Mouse (Mus musculus) testis, adult 2 months (tissue): ENCODE results near the gene Tbc1d9. TPM values are rescaled to one million over a fixed set of nuclear protein-coding genes. Genes with fewer than 3 reads are reported as not detected.

ENCODE experiments used
- H3K27ac ChIP-seq: fragments of 200-500 bp; 2 replicates; pipeline ENCODE4 v1.5.1; 2012; ENCODE audit warnings: low read depth, low read length; ENCODE audit not compliant: control insufficient read depth, insufficient read depth
- H3K27me3 ChIP-seq: fragments of 200-500 bp; 2 replicates; pipeline ENCODE4 v1.6.1; 2012; ENCODE audit warnings: mild to moderate bottlenecking, low read length, moderate library complexity; ENCODE audit not compliant: control insufficient read depth, insufficient read depth
- H3K36me3 ChIP-seq: fragments of 200-500 bp; 2 replicates; pipeline ENCODE4 v1.6.1; 2012; ENCODE audit warnings: mild to moderate bottlenecking, low read length; ENCODE audit not compliant: control insufficient read depth, insufficient read depth
- H3K4me1 ChIP-seq: fragments of 200-500 bp; 2 replicates; pipeline ENCODE4 v1.6.1; 2012; ENCODE audit warnings: low read length; ENCODE audit not compliant: control insufficient read depth, insufficient read depth
- H3K4me3 ChIP-seq: fragments of 200-500 bp; 2 replicates; pipeline ENCODE4 v1.5.1; 2012; ENCODE audit warnings: low read depth, mild to moderate bottlenecking, low read length, moderate library complexity, mixed read lengths; ENCODE audit not compliant: control insufficient read depth
- CTCF ChIP-seq: fragments of 200-500 bp; IDR thresholded peaks from 2 replicates; pipeline ENCODE4 v1.5.1; 2012; ENCODE audit warnings: low read depth, mild to moderate bottlenecking, inconsistent platforms, low read length, moderate library complexity; ENCODE audit not compliant: control insufficient read depth, insufficient read depth, insufficient replicate concordance
- POLR2A ChIP-seq: fragments of 200-500 bp; IDR thresholded peaks from 2 replicates; pipeline ENCODE4 v1.6.1; 2012; ENCODE audit warnings: low read depth, mild to moderate bottlenecking, inconsistent platforms, low read length, moderate library complexity; ENCODE audit not compliant: control insufficient read depth
- polyA plus RNA-seq: library from polyadenylated mRNA; depleted of rRNA; stranded (reverse); fragments of >200 nt; gene quantifications from 2 replicates; pipeline ENCODE4 v1.2.3, GENCODE M21; 2012

Gene Tbc1d9
- polyA plus RNA-seq, 1 experiment = 47.0 TPM

- no peak overlapping the region for H3K4me3 ChIP-seq
- H3K27me3 ChIP-seq = no peaks in the 10 kb centered on the region
- no peak for TF ChIP-seq CTCF
- TF ChIP-seq POLR2A = no peak
- no peaks in the 10 kb centered on the region for H3K4me1 ChIP-seq
- H3K36me3 ChIP-seq = no peaks in the 10 kb centered on the region
- no peak overlapping the region for H3K27ac ChIP-seq
Observed at GRCm38 (mm10) chr8:83217891-83218290, 52.7 kb downstream of the Tbc1d9 start.

GRCm38 (mm10) chr8:83219392-83219791 is 54.2 kb downstream of the Tbc1d9 start:
- no peaks in the 10 kb centered on the region for H3K27me3 ChIP-seq
- no peaks in the 10 kb centered on the region for H3K36me3 ChIP-seq
- H3K27ac ChIP-seq = no peak overlapping the region
- H3K4me1 ChIP-seq = no peaks in the 10 kb centered on the region
- H3K4me3 ChIP-seq = no peak overlapping the region
- TF ChIP-seq POLR2A (no peak), CTCF (no peak)

DNA sequence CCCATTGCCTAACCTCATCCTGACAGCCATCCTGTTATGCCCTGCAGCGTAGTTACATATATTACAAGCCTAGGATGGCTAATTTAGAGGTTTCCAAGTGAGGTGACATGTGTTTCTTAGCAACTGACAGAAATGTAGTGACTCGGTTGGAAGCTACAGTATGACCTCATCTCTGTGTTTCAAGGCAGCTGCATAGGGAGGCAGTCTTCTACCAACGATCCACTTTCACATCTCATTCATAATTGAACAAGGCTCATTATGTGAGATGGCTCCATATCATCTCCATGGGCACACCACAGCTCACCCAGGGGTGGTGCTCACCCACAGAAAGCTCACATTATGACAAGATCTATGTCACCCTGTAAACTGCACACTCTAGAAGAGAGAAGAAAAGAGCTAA is 55.6 kb downstream of the Tbc1d9 start:
- no peak overlapping the region for H3K27ac ChIP-seq
- H3K36me3 ChIP-seq = no peaks in the 10 kb centered on the region
- no peak for TF ChIP-seq POLR2A
- no peak for TF ChIP-seq CTCF
- no peak overlapping the region for H3K4me3 ChIP-seq
- no peaks in the 10 kb centered on the region for H3K27me3 ChIP-seq
- H3K4me1 ChIP-seq = no peaks in the 10 kb centered on the region

DNA sequence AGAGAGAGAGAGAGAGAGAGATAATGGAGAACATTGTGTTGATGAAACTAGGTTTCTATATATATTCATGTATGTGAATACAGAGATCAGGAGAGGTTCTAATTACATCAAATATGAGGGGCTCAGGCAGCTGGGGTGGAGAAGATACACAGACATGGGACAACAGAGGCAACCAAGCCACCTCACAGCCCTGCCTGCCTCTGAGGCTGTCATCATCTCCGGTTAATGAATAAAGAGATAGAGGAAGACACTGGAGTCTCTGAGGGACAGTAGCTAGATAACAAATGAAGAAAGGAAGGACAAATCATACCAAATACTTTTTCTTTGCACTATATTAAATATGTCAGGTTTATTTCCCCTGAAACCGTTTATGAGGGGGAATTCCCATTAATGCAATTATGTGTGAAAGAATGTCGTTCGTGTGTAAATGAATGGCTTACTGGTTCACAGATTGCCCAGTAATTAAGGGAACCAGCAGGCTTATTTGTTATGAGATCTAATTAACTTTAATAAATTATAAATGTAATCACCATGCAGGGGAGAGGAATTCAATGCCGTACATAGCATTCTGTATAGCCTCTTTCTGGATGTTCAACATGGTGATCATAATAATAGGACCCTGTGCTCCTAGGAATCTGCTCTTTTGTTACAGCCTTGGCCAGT is 59.7 kb downstream of the Tbc1d9 start:
- TF ChIP-seq CTCF (no peak), POLR2A (no peak)
- Histone ChIP-seq H3K4me1 (no peaks in the 10 kb centered on the region), H3K36me3 (no peaks in the 10 kb centered on the region), H3K4me3 (no peak overlapping the region), H3K27me3 (no peaks in the 10 kb centered on the region), H3K27ac (no peak overlapping the region)

DNA sequence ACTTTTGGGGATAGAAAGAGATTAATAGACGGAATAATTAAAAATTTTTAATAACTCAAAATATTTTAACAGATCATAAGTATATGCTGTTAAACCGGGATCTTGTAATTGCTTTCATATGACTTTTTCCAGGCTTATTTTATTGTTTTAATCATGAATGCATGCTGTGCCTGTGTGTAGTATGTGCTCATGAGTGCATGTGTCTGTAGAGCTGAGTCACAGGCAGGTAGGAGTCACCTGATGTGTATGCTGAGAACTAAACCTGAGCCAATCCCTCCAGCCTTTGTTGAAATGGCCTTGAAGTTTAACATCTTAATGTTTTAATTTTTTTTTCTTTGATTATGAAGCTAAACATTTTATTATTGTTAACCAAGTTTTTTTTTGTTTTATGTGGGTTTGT is 60.4 kb downstream of the Tbc1d9 start:
- TF ChIP-seq CTCF (no peak), POLR2A (no peak)
- Histone ChIP-seq H3K4me3 (no peak overlapping the region), H3K4me1 (no peaks in the 10 kb centered on the region), H3K36me3 (no peaks in the 10 kb centered on the region), H3K27me3 (no peaks in the 10 kb centered on the region), H3K27ac (no peak overlapping the region)

- Histone ChIP-seq H3K4me3 (no peak overlapping the region), H3K4me1 (no peaks in the 10 kb centered on the region), H3K27me3 (no peaks in the 10 kb centered on the region), H3K36me3 (no peaks in the 10 kb centered on the region), H3K27ac (no peak overlapping the region)
- TF ChIP-seq CTCF (no peak), POLR2A (no peak)
Observed at GRCm38 (mm10) chr8:83227336-83227735, 62.2 kb downstream of the Tbc1d9 start.

GRCm38 (mm10) chr8:83233099-83233498 is 67.9 kb downstream of the Tbc1d9 start:
- Histone ChIP-seq H3K4me1 (no peaks in the 10 kb centered on the region), H3K4me3 (no peak overlapping the region), H3K27me3 (no peaks in the 10 kb centered on the region), H3K27ac (no peak overlapping the region), H3K36me3 (no peaks in the 10 kb centered on the region)
- TF ChIP-seq POLR2A = no peak

DNA sequence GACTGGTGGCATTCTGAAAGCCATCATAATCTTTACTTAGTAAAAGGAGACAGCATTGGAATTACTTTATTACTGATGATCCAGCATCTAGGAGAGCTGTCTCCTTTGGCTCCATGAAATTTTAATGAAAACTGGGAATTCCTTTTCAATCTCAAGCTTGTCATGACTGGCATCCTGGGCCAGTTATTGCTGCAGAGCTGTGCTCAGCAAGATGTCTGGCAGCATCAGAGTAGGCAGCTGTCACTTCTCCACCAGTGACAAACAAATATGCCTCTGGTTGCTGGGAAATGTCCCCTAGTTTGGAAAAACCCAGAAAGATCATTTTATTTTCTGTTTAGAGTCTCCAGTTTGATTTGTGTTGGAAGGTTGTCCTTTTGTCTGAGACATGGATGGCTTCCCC is 74.2 kb downstream of the Tbc1d9 start:
- Histone ChIP-seq H3K4me3 (no peak overlapping the region), H3K4me1 (peaks cover 3% of the 10 kb centered on the region), H3K27me3 (no peaks in the 10 kb centered on the region), H3K27ac (no peak overlapping the region), H3K36me3 (no peaks in the 10 kb centered on the region)
- TF ChIP-seq POLR2A = no peak
- no peak for TF ChIP-seq CTCF
